Mouse (Mus musculus) CH12.LX (cell line): ENCODE measurements around the gene Atp5j2. TPM values are rescaled to one million over a fixed set of nuclear protein-coding genes. Genes with fewer than 3 reads are reported as not detected.

Experiments
- DNase-seq: peaks from one replicate; pipeline ENCODE4 v3.0.0-alpha.2; 2013; ENCODE audit errors: extremely low read depth
- H3K27ac ChIP-seq: 2 replicates; pipeline ENCODE4 v1.5.1; 2012; ENCODE audit warnings: low read depth, mild to moderate bottlenecking, control low read depth, moderate library complexity; ENCODE audit not compliant: insufficient read depth
- H3K27me3 ChIP-seq: replicated peaks from 2 replicates; pipeline ENCODE3; 2012; ENCODE audit warnings: inconsistent platforms
- H3K36me3 ChIP-seq, 2 experiments: replicated peaks in 1 of 2; 2 replicates each; pipeline versions ENCODE3 to v1.6.1; 2012; ENCODE audit warnings: inconsistent platforms in 1 of 2, low read length in 1 of 2, mild to moderate bottlenecking in 1 of 2, mixed read lengths in 1 of 2, moderate library complexity in 1 of 2; ENCODE audit not compliant: control insufficient read depth in 1 of 2, insufficient read depth in 1 of 2
- H3K4me1 ChIP-seq, 2 experiments: 2 replicates each; pipeline ENCODE4 v1.6.1; 2012; ENCODE audit warnings: inconsistent platforms in 1 of 2, moderate library complexity in 1 of 2; ENCODE audit not compliant: insufficient read depth in 2 of 2, control insufficient read depth in 1 of 2
- H3K4me2 ChIP-seq: 2 replicates; pipeline ENCODE4 v1.6.1; 2012; ENCODE audit warnings: low read depth, mild to moderate bottlenecking, control low read depth; ENCODE audit not compliant: poor library complexity, insufficient read depth, severe bottlenecking
- H3K4me3 ChIP-seq, 3 experiments: fragments of 150-350 bp in 1 of 3; sonication (generic) in 1 of 3; replicated peaks in 1 of 3; 2 replicates each; pipeline versions ENCODE3 to v1.5.1; 2011 to 2012; ENCODE audit warnings: low read depth in 2 of 3, low read length in 2 of 3, mild to moderate bottlenecking in 2 of 3, moderate library complexity in 2 of 3, control low read depth in 1 of 3, improper control_type of control experiment in 1 of 3, inconsistent platforms in 1 of 3, mixed read lengths in 1 of 3; ENCODE audit not compliant: poor library complexity in 1 of 3
- H3K79me2 ChIP-seq: replicated peaks from 2 replicates; pipeline ENCODE4 v1.6.1; 2012; ENCODE audit warnings: mild to moderate bottlenecking, moderate library complexity; ENCODE audit not compliant: control insufficient read depth, poor library complexity, insufficient read depth, severe bottlenecking; ENCODE audit errors: extremely low read depth
- H3K9ac ChIP-seq: 2 replicates; pipeline ENCODE4 v1.6.1; 2012; ENCODE audit warnings: low read depth, mild to moderate bottlenecking, control low read depth, moderate library complexity; ENCODE audit not compliant: insufficient read depth
- H3K9me3 ChIP-seq: replicated peaks from 2 replicates; pipeline ENCODE3; 2012; ENCODE audit warnings: low read length, inconsistent platforms, mixed read lengths
- BHLHE40 ChIP-seq: IDR thresholded peaks from 2 replicates; pipeline ENCODE4 v1.6.1; 2011; ENCODE audit warnings: mild to moderate bottlenecking, low read depth, low read length, improper control_type of control experiment
- CHD1 ChIP-seq: IDR thresholded peaks from 2 replicates; pipeline ENCODE4 v1.6.1; 2012; ENCODE audit warnings: low read depth, low read length, improper control_type of control experiment, inconsistent platforms
- CHD2 ChIP-seq: IDR thresholded peaks from 2 replicates; pipeline ENCODE4 v1.6.1; 2011; ENCODE audit warnings: low read length, improper control_type of control experiment
- E2F4 ChIP-seq: IDR thresholded peaks from 2 replicates; pipeline ENCODE4 v1.6.1; 2011; ENCODE audit warnings: low read depth, low read length, improper control_type of control experiment; ENCODE audit not compliant: insufficient replicate concordance
- ELF1 ChIP-seq: IDR thresholded peaks from 2 replicates; pipeline ENCODE4 v1.6.1; 2014; ENCODE audit warnings: low read depth, mild to moderate bottlenecking, inconsistent platforms, low read length, improper control_type of control experiment
- EP300 ChIP-seq: IDR thresholded peaks from 2 replicates; pipeline ENCODE4 v1.6.1; 2011; ENCODE audit warnings: low read length, improper control_type of control experiment
- GABPA ChIP-seq: IDR thresholded peaks from 2 replicates; pipeline ENCODE4 v1.6.1; 2012; ENCODE audit warnings: low read depth, low read length, improper control_type of control experiment, inconsistent platforms; ENCODE audit not compliant: insufficient replicate concordance
- HCFC1 ChIP-seq: IDR thresholded peaks from 2 replicates; pipeline ENCODE4 v1.6.1; 2012; ENCODE audit warnings: low read depth, mild to moderate bottlenecking, inconsistent platforms, low read length, improper control_type of control experiment
- IRF4 ChIP-seq: IDR thresholded peaks from 2 replicates; pipeline ENCODE4 v1.6.1; 2014; ENCODE audit warnings: low read depth, mild to moderate bottlenecking, inconsistent platforms, low read length, improper control_type of control experiment
- MAZ ChIP-seq: IDR thresholded peaks from 2 replicates; pipeline ENCODE4 v1.6.1; 2012; ENCODE audit warnings: low read depth, mild to moderate bottlenecking, inconsistent platforms, low read length, improper control_type of control experiment, moderate library complexity
- MEF2A ChIP-seq: IDR thresholded peaks from 2 replicates; pipeline ENCODE4 v1.6.1; 2014; ENCODE audit warnings: low read depth, mild to moderate bottlenecking, inconsistent platforms, low read length, improper control_type of control experiment, borderline replicate concordance
- MXI1 ChIP-seq: IDR thresholded peaks from 2 replicates; pipeline ENCODE4 v1.6.1; 2011; ENCODE audit warnings: mild to moderate bottlenecking, low read depth, low read length, improper control_type of control experiment
- NELFE ChIP-seq: IDR thresholded peaks from 2 replicates; pipeline ENCODE4 v1.6.1; 2011; ENCODE audit warnings: low read depth, low read length, improper control_type of control experiment
- NRF1 ChIP-seq: IDR thresholded peaks from 2 replicates; pipeline ENCODE4 v1.6.1; 2014; ENCODE audit warnings: low read depth, mild to moderate bottlenecking, inconsistent platforms, low read length, improper control_type of control experiment, moderate library complexity
- PAX5 ChIP-seq: IDR thresholded peaks from 2 replicates; pipeline ENCODE4 v1.6.1; 2012; ENCODE audit warnings: low read length, inconsistent platforms, mixed read lengths
- RCOR1 ChIP-seq: conservative IDR thresholded peaks from 2 replicates; pipeline ENCODE4 v1.6.1; 2012; ENCODE audit warnings: low read depth, mild to moderate bottlenecking, inconsistent platforms, low read length, improper control_type of control experiment
- TBP ChIP-seq: conservative IDR thresholded peaks from 2 replicates; pipeline ENCODE4 v1.6.1; 2011; ENCODE audit warnings: low read depth, low read length, improper control_type of control experiment
- USF2 ChIP-seq: conservative IDR thresholded peaks from 2 replicates; pipeline ENCODE4 v1.6.1; 2011; ENCODE audit warnings: low read depth, low read length, improper control_type of control experiment
- ZC3H11A ChIP-seq: IDR thresholded peaks from 2 replicates; pipeline ENCODE4 v1.6.1; 2012; ENCODE audit warnings: low read depth, mild to moderate bottlenecking, inconsistent platforms, low read length, improper control_type of control experiment
- ZNF384 ChIP-seq: IDR thresholded peaks from 2 replicates; pipeline ENCODE4 v1.6.1; 2012; ENCODE audit warnings: low read depth, low read length, improper control_type of control experiment, inconsistent platforms
- dilution Hi-C: fragments of 300-500 bp; cut with MboI; formaldehyde crosslinking; loops from 2 replicates; pipeline ENCODE4 v1.14.3; 2020; ENCODE audit warnings: low sequenced_read_pairs; ENCODE audit not compliant: extremely low pct_unique_long_range_greater_than_20kb, extremely low pct_ligation_motif_present
- in situ Hi-C: fragments of 300-500 bp; cut with MboI; formaldehyde crosslinking; loops from 3 replicates; pipeline ENCODE4 v1.14.3; 2019; ENCODE audit warnings: low sequenced_read_pairs, low pct_ligation_motif_present, low pct_unique_long_range_greater_than_20kb, mixed read lengths
- polyA plus RNA-seq: library from polyadenylated mRNA; unstranded; fragments of >175 nt; gene quantifications from 2 replicates; pipeline ENCODE4 v1.2.1, GENCODE M21; 2012; ENCODE audit warnings: low read depth; ENCODE audit not compliant: insufficient read length
- total RNA-seq, 2 experiments: library from RNA; depleted of rRNA; stranded (reverse); fragments of 300-350 nt in 1 of 2; fragments of >200 nt in 1 of 2; gene quantifications; 2 replicates each; pipeline ENCODE4 v1.2.3; 2012 to 2014

Atp5j2 gene
- total and polyA plus RNA-seq, 3 experiments, result 202 to 440 (median 327) TPM

DNA sequence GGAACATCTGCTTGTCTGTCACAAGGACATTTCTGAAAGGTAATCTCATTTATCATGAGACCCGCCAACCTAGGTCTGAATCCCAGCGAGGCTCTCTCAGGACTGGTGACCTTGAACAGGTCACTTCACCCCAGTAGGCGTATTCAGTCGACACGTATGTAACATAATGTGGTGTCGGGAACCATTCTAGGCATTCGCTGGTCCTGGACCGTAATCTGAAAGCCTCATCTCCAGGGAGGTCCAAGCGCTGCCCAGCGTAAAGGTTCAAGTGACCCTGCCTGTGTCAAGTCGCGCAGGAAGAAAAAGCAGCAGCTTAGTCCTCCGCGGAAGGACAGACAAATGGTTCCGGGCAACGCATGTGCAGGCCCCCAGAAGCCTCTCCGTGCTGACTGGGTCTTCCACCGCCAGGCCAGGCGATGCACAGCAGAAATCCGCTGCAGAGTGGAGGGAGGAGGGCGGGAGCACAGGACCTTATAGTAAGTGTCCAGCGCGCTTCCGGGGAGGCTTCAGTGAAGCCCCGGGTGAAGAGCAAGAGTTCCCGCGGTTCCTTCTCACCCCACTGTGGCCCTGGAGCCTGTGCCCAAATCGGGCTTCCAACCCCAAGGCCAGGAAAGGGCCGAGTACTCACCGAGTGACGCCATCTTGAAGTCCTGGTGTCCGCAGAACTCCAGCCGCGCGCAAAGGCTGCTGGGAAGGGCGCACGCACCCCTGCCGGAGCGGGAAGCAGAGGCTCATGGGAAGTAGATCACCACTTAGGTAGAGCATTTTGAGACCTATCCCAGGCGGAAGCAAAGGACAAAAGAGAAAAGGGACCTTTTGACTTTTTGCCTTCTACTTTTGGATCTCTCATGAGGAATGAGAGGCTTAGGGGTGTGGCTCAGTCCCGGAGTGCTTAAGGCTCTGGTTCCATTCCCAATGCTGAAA is 725 bp downstream of the Atp5j2 start (continued):
- TF ChIP-seq ZC3H11A (no peak), MXI1 (peak; percentile 47; the same call in 1 of the 2 replicates), TBP (peak; percentile 90), NRF1 (peak; percentile 69), MAZ (no peak; the same call in 1 of the 2 replicates), NELFE (peak; percentile 94), CHD1 (no peak)

DNA sequence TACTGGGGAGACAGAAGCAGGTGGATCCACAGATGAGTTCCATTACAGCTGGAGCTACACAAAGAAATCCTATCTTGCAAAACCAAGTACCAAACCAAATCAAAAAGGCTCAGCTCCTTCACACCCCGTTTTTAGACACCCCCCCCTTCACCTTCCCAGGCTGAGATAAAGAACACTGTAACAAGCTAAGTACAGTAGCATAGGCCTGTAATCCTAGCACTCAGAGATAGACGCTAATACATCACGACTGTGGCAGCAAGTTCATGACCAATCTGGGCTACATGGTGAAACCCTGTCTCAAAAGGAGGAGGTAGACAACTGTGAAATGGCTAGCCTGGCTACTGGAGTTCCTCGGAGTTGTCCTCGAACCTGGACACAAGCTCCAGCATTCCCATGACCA is 1.5 kb downstream of the Atp5j2 start:
- Histone ChIP-seq H3K4me2 (peak overlapping the region; percentile 99), H3K4me3 (peak overlapping the region; percentile 76 to 97 (median 84)), H3K9ac (peak overlapping the region; percentile 78), H3K27ac (0 out of 2 replicates have a peak overlapping the region, but pooled peaks have one; percentile 18), H3K36me3 (peaks cover 35 to 58% of the 10 kb centered on the region in 2 experiments), H3K79me2 (peaks cover 51% of the 10 kb centered on the region), H3K4me1 (peaks cover 9 to 26% of the 10 kb centered on the region in 2 experiments), H3K9me3 (no peaks in the 10 kb centered on the region), H3K27me3 (no peaks in the 10 kb centered on the region)
- in situ Hi-C loops (no loop called here), dilution Hi-C loops (no loop called here)
- TF ChIP-seq EP300, result no peak
- TF ChIP-seq MXI1, result no peak
- no peak for TF ChIP-seq NRF1
- TF ChIP-seq ZC3H11A, result no peak
- TF ChIP-seq MEF2A, result no peak
- no peak for TF ChIP-seq USF2
- no peak for TF ChIP-seq RCOR1
- TF ChIP-seq GABPA, result no peak
- TF ChIP-seq CHD2, result no peak
- TF ChIP-seq IRF4, result no peak
- TF ChIP-seq BHLHE40, result no peak
- TF ChIP-seq PAX5, result no peak
- TF ChIP-seq MAZ, result no peak
- no peak for TF ChIP-seq ELF1
- no peak for DNase-seq

DNA sequence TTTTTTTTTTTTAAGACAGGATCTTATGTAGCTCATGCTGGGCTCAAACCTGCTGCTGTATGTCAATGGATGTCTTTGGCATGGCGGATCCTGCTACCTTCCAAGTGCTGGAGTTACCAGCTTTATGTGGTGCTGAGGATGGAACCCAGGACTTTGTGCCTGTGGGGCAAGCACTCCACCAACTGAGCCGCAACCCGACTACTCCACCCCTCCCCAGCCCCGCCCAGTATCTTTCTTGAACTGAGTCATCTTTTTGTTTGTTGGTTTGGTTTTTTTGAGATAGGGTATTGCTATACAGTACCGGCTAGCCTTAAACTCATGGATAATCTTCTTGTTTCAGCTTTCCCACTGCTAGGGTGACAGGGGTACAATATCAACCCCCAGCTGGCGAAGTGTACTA is 2.4 kb downstream of the Atp5j2 start:
- dilution Hi-C loops, result no loop called here
- H3K36me3 ChIP-seq, result peaks cover 30 to 56% of the 10 kb centered on the region in 2 experiments

More for the DNA sequence above, 2.4 kb downstream of the Atp5j2 start:
- Histone ChIP-seq H3K4me2 (peak overlapping the region; percentile 99), H3K79me2 (peaks cover 51% of the 10 kb centered on the region), H3K4me3 (no peak overlapping the region), H3K9ac (no peak overlapping the region; the same call in 1 of the 2 replicates), H3K27me3 (no peaks in the 10 kb centered on the region), H3K4me1 (peaks cover 9 to 26% of the 10 kb centered on the region in 2 experiments), H3K27ac (no peak overlapping the region), H3K9me3 (no peaks in the 10 kb centered on the region)
- no peak for TF ChIP-seq HCFC1
- TF ChIP-seq ZNF384, result peak; percentile 72; the same call in 1 of the 2 replicates
- TF ChIP-seq E2F4, result no peak
- TF ChIP-seq IRF4, result peak; percentile 52
- TF ChIP-seq ZC3H11A, result no peak
- no peak for DNase-seq
- in situ Hi-C loops, result no loop called here
